ENCODE assay signal across 24 mouse cellular contexts in genomic region chr7:67207701-67208100, GRCm38 (mm10). TPM values are rescaled to one million over a fixed set of nuclear protein-coding genes. Genes with fewer than 3 reads are reported as not detected.
A peak's percentile ranks its signal among the peaks of the same experiment; 100 is the strongest.
DNase-seq lines count a peak whose midpoint lies in the region; ATAC-seq and TF ChIP-seq lines count a peak whose summit lies in the region.
"Had no signal": no experiment of that assay in that cellular context is flagged by ENCODE, and none has a peak within 500 bp of the region (broad histone marks: within the 10 kb centered on the region; RNA-seq: fewer than 3 reads in every experiment).

No protein-coding gene starts in this region.

- no peak for TF ChIP-seq EP300 in liver, postnatal 0 days (IDR thresholded peaks at IDR 0.05; ENCODE audit: low read depth)

- ATAC-seq in liver, postnatal 0 days: no peak
- ATAC-seq in liver, embryonic 11.5 days (replicated peaks; ENCODE audit: low FRiP score): no peak
- no peak for ATAC-seq in midbrain, embryonic 16.5 days
- no peak for ATAC-seq in cerebellum, adult (ENCODE audit: insufficient number of reproducible peaks, low FRiP score, low TSS enrichment)
- no peak for ATAC-seq in heart, embryonic 12.5 days (ENCODE audit: insufficient number of reproducible peaks, low FRiP score)
- ATAC-seq: activated CD4-positive, CD25-positive, alpha-beta regulatory T cell, adult 4 months; forebrain, embryonic 15.5 days had no signal

- TF ChIP-seq CTCF in liver, postnatal 0 days (IDR thresholded peaks at IDR 0.05; ENCODE audit: low read depth): no peak
- TF ChIP-seq CTCF in kidney, adult 2 months (conservative IDR thresholded peaks at IDR 0.05; ENCODE audit: insufficient read depth, insufficient read length, low read depth, low read length): no peak

- DNase-seq in liver, postnatal 0 days: peak; percentile 6
- no peak for DNase-seq in liver, embryonic 11.5 days (ENCODE audit: low spot score)
- DNase-seq in kidney, adult 2 months: peak; percentile 81
- DNase-seq in kidney, postnatal 10 days: peak; percentile 49
- DNase-seq: adrenal gland, adult 8-10 months; cerebellum, adult 2 months; cerebellum, postnatal 25 days; gastrocnemius, postnatal 14 days; heart, adult 2 months; layer of hippocampus, postnatal 36 days; liver, embryonic 13.5 days; lung, postnatal 36 days; thymus, postnatal 14 days had no signal

- no peaks in the 10 kb centered on the region for H3K4me1 ChIP-seq in liver, postnatal 0 days (ENCODE audit: insufficient read depth)
- peaks cover 13% of the 10 kb centered on the region for H3K4me1 ChIP-seq in liver, embryonic 11.5 days (replicated peaks; ENCODE audit: control insufficient read depth, insufficient read depth, low read length)
- peaks cover 10% of the 10 kb centered on the region; the same call in 1 of the 2 replicates for H3K4me1 ChIP-seq in kidney, adult 2 months (ENCODE audit: control insufficient read depth, insufficient read depth, low read length)
- H3K4me1 ChIP-seq in midbrain, embryonic 16.5 days (ENCODE audit: control insufficient read depth, insufficient read depth, low read length): 0 out of 2 replicates have a peak, but pooled peaks cover 2% of the 10 kb centered on the region
- peaks cover 26% of the 10 kb centered on the region for H3K4me1 ChIP-seq in heart, embryonic 12.5 days (replicated peaks)
- H3K4me1 ChIP-seq: forebrain, embryonic 15.5 days; limb, embryonic 13.5 days; lung, embryonic 15.5 days had no signal

- no peaks in the 10 kb centered on the region for H3K9me3 ChIP-seq in liver, postnatal 0 days (ENCODE audit: low read length)
- no peaks in the 10 kb centered on the region for H3K9me3 ChIP-seq in liver, embryonic 11.5 days (ENCODE audit: control insufficient read depth, low read length)
- no peaks in the 10 kb centered on the region for H3K9me3 ChIP-seq in midbrain, embryonic 16.5 days (replicated peaks; ENCODE audit: control insufficient read depth, low read length, poor library complexity, severe bottlenecking)
- no peaks in the 10 kb centered on the region for H3K9me3 ChIP-seq in heart, embryonic 12.5 days (replicated peaks)
- H3K9me3 ChIP-seq: embryonic facial prominence, embryonic 13.5 days; forebrain, embryonic 15.5 days; hindbrain, embryonic 13.5 days; limb, embryonic 13.5 days; liver, embryonic 13.5 days; lung, embryonic 15.5 days; megakaryocyte, embryonic 14.5 days; midbrain, embryonic 13.5 days had no signal

- H3K27ac ChIP-seq in liver, postnatal 0 days (ENCODE audit: low read depth): no peak overlapping the region
- H3K27ac ChIP-seq in liver, embryonic 11.5 days (ENCODE audit: low read depth, low read length): no peak overlapping the region
- H3K27ac ChIP-seq in kidney, adult 2 months (ENCODE audit: insufficient read depth, low read depth, low read length): peak overlapping the region; percentile 39
- no peak overlapping the region for H3K27ac ChIP-seq in midbrain, embryonic 16.5 days (ENCODE audit: low read length)
- no peak overlapping the region for H3K27ac ChIP-seq in heart, embryonic 12.5 days (ENCODE audit: poor library complexity, severe bottlenecking)
- H3K27ac ChIP-seq: embryonic facial prominence, embryonic 13.5 days; forebrain, embryonic 15.5 days; heart, adult 2 months; hindbrain, embryonic 13.5 days; limb, embryonic 13.5 days; liver, embryonic 13.5 days; lung, embryonic 15.5 days; midbrain, embryonic 13.5 days had no signal

- no peaks in the 10 kb centered on the region for H3K27me3 ChIP-seq in liver, postnatal 0 days (ENCODE audit: insufficient read depth, low read length)
- no peaks in the 10 kb centered on the region for H3K27me3 ChIP-seq in liver, embryonic 11.5 days (replicated peaks; ENCODE audit: control insufficient read depth, insufficient read depth, low read length)
- no peaks in the 10 kb centered on the region for H3K27me3 ChIP-seq in kidney, adult 2 months (replicated peaks; ENCODE audit: control insufficient read depth, insufficient read depth, low read length)
- H3K27me3 ChIP-seq in midbrain, embryonic 16.5 days (ENCODE audit: control insufficient read depth, insufficient read depth, low read depth, low read length): no peaks in the 10 kb centered on the region
- H3K27me3 ChIP-seq in heart, embryonic 12.5 days (replicated peaks): no peaks in the 10 kb centered on the region
- H3K27me3 ChIP-seq: embryonic facial prominence, embryonic 13.5 days; forebrain, embryonic 15.5 days; hindbrain, embryonic 13.5 days; limb, embryonic 13.5 days; liver, embryonic 13.5 days; lung, embryonic 15.5 days; midbrain, embryonic 13.5 days had no signal

- no peak overlapping the region for H3K9ac ChIP-seq in liver, postnatal 0 days (replicated peaks)
- H3K9ac ChIP-seq in liver, embryonic 11.5 days (ENCODE audit: low read depth, low read length): no peak overlapping the region
- no peak overlapping the region for H3K9ac ChIP-seq in midbrain, embryonic 16.5 days (ENCODE audit: low read depth, low read length)
- no peak overlapping the region for H3K9ac ChIP-seq in heart, embryonic 12.5 days
- H3K9ac ChIP-seq: embryonic facial prominence, embryonic 13.5 days; forebrain, embryonic 15.5 days; hindbrain, embryonic 13.5 days; limb, embryonic 13.5 days; liver, embryonic 13.5 days; lung, embryonic 15.5 days; midbrain, embryonic 13.5 days had no signal

- H3K36me3 ChIP-seq in liver, postnatal 0 days (replicated peaks; ENCODE audit: insufficient read depth, low read length): no peaks in the 10 kb centered on the region
- H3K36me3 ChIP-seq in liver, embryonic 11.5 days (ENCODE audit: control insufficient read depth, insufficient read depth, low read length): no peaks in the 10 kb centered on the region
- no peaks in the 10 kb centered on the region for H3K36me3 ChIP-seq in kidney, adult 2 months (ENCODE audit: control insufficient read depth, insufficient read depth, low read length)
- H3K36me3 ChIP-seq in midbrain, embryonic 16.5 days (ENCODE audit: control insufficient read depth, insufficient read depth, low read length): no peaks in the 10 kb centered on the region
- no peaks in the 10 kb centered on the region for H3K36me3 ChIP-seq in heart, embryonic 12.5 days
- H3K36me3 ChIP-seq: embryonic facial prominence, embryonic 13.5 days; forebrain, embryonic 15.5 days; hindbrain, embryonic 13.5 days; limb, embryonic 13.5 days; liver, embryonic 13.5 days; lung, embryonic 15.5 days; midbrain, embryonic 13.5 days had no signal

- H3K4me3 ChIP-seq in liver, postnatal 0 days (ENCODE audit: low read depth, low read length): no peak overlapping the region
- H3K4me3 ChIP-seq in liver, embryonic 11.5 days (ENCODE audit: low read depth, low read length): no peak overlapping the region
- H3K4me3 ChIP-seq in kidney, adult 2 months (ENCODE audit: insufficient read depth, low read depth, low read length): no peak overlapping the region
- H3K4me3 ChIP-seq in midbrain, embryonic 16.5 days (ENCODE audit: low read depth, low read length): no peak overlapping the region
- H3K4me3 ChIP-seq in heart, embryonic 12.5 days: no peak overlapping the region
- H3K4me3 ChIP-seq: embryonic facial prominence, embryonic 13.5 days; forebrain, embryonic 15.5 days; heart, adult 2 months; hindbrain, embryonic 13.5 days; limb, embryonic 13.5 days; liver, embryonic 13.5 days; lung, embryonic 15.5 days; megakaryocyte, embryonic 14.5 days; midbrain, embryonic 13.5 days had no signal

- WGBS in liver, postnatal 0 days (ENCODE audit: insufficient replicate concordance): 45% methylated on average over 6 of the region's 6 CpGs
- WGBS in liver, embryonic 11.5 days: 41% methylated on average over 6 of the region's 6 CpGs
- WGBS in kidney, adult 2 months: 26% methylated on average over 6 of the region's 6 CpGs
- 50% methylated on average over 6 of the region's 6 CpGs for WGBS in midbrain, embryonic 16.5 days
- 38% methylated on average over 6 of the region's 6 CpGs for WGBS in heart, embryonic 12.5 days

- no peak overlapping the region for H3K4me2 ChIP-seq in liver, postnatal 0 days (ENCODE audit: low read depth, low read length)
- no peak overlapping the region for H3K4me2 ChIP-seq in liver, embryonic 11.5 days
- no peak overlapping the region for H3K4me2 ChIP-seq in midbrain, embryonic 16.5 days (ENCODE audit: low read length)
- no peak overlapping the region for H3K4me2 ChIP-seq in heart, embryonic 12.5 days
- H3K4me2 ChIP-seq: embryonic facial prominence, embryonic 13.5 days; forebrain, embryonic 15.5 days; hindbrain, embryonic 13.5 days; limb, embryonic 13.5 days; liver, embryonic 13.5 days; lung, embryonic 15.5 days; midbrain, embryonic 13.5 days had no signal

- TF ChIP-seq POLR2A in kidney, adult 2 months (IDR thresholded peaks at IDR 0.05; ENCODE audit: low read depth, low read length): no peak

RNA-seq across cellular contexts. Expression of gene Lysmd4, which starts 14.6 kb away (rescaled TPM):
- polyA plus RNA-seq in liver, postnatal 0 days (2015; fragmentation: Nextera tagmentation; extraction: Ambion mirVana): 3.6 and 4.2 TPM in 2 replicates
- polyA plus RNA-seq in liver, embryonic 11.5 days (2014; fragmentation: Nextera tagmentation; extraction: Ambion mirVana): 6.1 and 6.5 TPM in 2 replicates
- 11.0 and 11.2 TPM in 2 replicates for polyA plus RNA-seq in kidney, adult 2 months (2012; rRNA removed)
- 33.4 and 37.8 TPM in 2 replicates for polyA plus RNA-seq in midbrain, embryonic 16.5 days (2015; fragmentation: Nextera tagmentation; extraction: Ambion mirVana)
- polyA plus RNA-seq in heart, embryonic 12.5 days (2016; fragmentation: Nextera tagmentation; extraction: Ambion mirVana): 13.9 and 14.9 TPM in 2 replicates
